Mouse (Mus musculus) B cell, adult 2 months (primary cell): Measurements from ENCODE around the gene Raly.
A peak's percentile ranks its signal among the peaks of the same experiment; 100 is the strongest.
"Not testable (repeated sequence)": the region's sequence is repeated elsewhere in the genome, so short reads cannot be mapped to it uniquely, and the experiment has no call there.

ENCODE experiments used
- DNase-seq, 2 experiments: peaks; one replicate each; pipeline ENCODE4 v3.0.0; 2022

The Raly gene

GRCm38 (mm10) chr2:154848086-154848485 lies 57.2 kb downstream of the Raly start:
- no peak for DNase-seq

GRCm38 (mm10) chr2:154855383-154855782 lies 64.5 kb downstream of the Raly start:
- DNase-seq = peak; percentile 71 to 74

- DNase-seq = no peak
Observed at GRCm38 (mm10) chr2:154863672-154864071, 72.8 kb downstream of the Raly start.

GRCm38 (mm10) chr2:154865696-154866095 lies 74.8 kb downstream of the Raly start:
- no peak for DNase-seq

GRCm38 (mm10) chr2:154868106-154868505 lies 77.2 kb downstream of the Raly start:
- DNase-seq = no peak

- DNase-seq = no peak
Observed at GRCm38 (mm10) chr2:154869954-154870641, 79.2 kb downstream of the Raly start.

DNA sequence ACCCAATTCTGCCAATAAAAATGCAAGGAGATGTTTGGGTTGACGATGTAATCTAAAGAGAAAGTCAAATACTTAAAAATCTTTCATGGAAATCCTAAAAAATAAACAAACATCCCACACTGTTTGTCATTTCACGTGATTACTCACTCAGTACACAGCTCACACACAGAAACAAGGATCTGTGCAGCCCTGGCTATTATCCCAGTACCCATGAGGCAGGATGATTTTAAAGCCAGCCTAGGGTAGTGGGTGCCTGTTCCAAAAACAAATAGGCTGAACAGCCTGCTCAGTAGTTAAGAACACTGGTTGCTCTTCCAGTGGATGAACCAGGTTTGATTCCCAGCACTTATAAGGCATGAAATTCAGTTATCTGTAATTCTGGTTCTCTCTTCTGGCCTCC lies 85.7 kb downstream of the Raly start:
- DNase-seq = no peak

DNA sequence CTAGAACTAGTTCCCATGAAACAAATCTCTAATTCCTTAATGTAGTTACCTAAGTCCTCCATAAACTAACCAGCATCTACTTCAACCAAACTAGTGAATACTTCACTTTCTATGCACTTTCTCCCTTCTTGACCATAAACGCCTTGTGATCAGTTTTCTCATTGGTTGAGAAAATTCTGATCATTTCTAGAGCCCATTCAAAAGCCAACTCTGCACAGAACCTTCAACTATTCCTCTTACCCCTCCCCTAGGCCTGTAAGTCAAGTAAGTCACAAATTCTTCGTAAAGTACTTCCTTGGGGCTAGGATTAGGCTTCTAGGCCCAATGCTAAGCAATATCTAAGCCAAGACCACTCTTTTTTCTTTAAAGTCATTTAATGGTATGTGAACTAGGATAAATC lies 100.7 kb downstream of the Raly start:
- no peak for DNase-seq

DNA sequence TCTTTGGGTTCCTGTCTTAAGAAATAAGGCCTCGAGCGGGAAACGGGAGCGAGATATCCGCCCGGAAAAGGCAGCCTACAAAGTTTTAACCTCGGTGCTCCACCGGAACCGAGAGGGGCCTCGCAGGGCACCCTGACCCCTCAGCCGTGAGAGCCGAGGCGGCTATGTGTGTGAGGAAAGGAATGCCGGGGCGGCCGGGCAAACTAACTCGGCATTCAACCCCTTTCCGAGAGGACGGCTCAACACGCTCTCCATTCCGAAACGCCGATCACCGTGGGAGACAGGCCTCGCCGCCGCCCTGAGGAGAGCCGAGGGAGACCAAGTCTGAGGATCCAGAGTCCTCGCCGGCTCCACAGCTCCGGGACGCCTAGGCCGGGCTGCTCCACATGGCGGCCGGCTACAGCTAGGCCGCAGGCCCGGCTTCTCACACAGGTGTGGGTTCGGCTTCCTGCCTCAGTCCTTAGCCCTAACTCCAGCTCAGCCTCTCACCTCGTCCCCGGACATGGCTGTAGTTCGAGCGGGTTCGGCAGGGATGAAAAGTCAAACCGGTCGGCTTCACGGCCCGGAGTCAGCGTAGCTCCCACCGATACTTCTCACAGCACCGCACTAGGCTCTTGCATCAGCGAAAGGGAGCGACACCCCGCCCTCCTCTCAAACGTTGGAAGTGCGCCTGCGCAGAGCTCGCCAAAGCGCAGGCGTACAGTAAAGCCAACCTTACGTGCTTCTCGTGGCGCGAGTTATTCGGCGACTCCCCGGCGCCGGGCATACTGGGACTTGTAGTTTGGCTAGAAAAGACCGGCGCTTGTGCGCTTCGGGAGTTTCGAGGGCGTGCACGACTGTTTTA lies 101.5 kb downstream of the Raly start, which contains the start of gene Eif2s2:
Gene Eif2s2 (minus strand): TSS at position 735 of the 844 bp plus-strand sequence.
- DNase-seq = peak; percentile 92 to 94

DNA sequence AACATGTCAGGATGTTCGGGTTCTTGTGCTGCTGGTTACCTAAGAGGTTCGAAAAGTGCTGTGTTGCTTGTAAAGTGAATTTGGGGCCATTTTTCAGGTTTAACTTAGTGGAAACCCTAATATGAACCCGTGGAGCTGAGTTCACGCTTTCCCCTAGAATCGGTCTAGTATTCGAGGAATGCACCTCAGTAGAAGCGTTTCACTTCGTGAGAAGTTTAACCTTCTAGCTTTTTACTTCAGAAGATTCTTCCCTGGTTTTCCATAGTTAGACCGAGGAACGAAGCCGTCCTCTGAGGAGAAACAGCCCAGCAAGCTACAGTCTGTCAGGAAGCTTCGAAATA lies 102.1 kb downstream of the Raly start:
- no peak for DNase-seq

DNA sequence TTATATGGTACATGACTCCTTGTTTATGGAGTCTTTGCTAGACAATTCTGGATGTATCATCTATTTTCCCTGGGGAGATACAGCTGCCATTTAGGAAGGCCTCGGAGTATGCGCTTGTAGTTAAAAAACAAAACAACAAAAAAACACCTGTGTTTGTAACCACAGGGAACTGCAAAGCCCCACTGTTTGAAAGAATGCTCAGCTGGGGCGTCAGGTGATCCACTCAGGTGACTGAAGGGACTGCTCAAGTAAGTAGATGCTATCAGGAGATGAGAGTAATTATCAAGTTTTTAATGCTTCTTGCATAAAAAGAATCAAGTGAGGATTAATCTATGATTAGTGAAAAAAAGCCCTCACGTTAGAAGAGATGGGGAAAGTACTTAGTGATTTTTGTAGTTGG lies 102.7 kb downstream of the Raly start:
- no peak for DNase-seq

DNA sequence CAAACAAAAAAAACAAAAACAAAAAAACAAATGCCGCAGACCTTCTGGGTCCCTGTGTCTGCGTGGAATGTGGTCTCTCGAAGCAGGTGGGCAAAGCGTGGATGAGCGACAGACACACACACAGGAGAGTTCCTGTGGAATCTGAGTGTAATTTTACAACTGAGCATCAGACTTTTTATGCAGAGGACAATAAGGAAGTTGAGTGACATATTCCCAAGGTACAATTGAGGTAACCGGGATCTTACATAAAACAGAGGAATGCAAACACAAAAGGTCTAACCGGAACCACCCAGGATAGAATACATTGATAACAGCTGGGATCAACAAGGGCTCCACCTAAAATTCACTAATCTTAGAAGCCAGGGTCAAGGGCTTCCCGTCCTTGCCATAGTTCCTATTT lies 108.1 kb downstream of the Raly start:
- DNase-seq = not testable (repeated sequence)

GRCm38 (mm10) chr2:154899412-154899811 lies 108.5 kb downstream of the Raly start:
- DNase-seq = not testable (repeated sequence)

- no peak for DNase-seq
Observed at GRCm38 (mm10) chr2:154902111-154902510, 111.2 kb downstream of the Raly start.

GRCm38 (mm10) chr2:154905796-154906195 lies 114.9 kb downstream of the Raly start:
- no peak for DNase-seq

DNA sequence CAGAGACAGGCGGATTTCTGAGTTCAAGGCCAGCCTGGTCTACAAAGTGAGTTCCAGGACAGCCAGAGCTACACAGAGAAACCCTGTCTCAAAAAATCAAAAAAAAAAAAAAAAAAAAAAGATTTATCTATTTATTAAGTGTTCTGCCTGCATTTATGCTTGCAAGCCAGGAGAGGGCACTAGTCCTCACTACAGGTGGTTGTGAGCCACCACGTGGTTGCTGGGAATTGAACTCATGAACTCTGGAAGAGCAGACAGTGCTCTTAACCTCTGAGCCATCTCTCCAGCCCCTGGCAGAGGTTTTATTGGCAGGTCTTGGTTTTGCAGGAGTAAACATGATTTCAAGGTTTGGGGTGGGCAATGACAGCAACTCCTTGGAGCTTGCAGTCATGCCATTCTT lies 117.3 kb downstream of the Raly start:
- peak in 1 of 2 experiments; percentile 7 for DNase-seq

GRCm38 (mm10) chr2:154909789-154910188 lies 118.9 kb downstream of the Raly start:
- DNase-seq = peak; percentile 32 to 36

DNA sequence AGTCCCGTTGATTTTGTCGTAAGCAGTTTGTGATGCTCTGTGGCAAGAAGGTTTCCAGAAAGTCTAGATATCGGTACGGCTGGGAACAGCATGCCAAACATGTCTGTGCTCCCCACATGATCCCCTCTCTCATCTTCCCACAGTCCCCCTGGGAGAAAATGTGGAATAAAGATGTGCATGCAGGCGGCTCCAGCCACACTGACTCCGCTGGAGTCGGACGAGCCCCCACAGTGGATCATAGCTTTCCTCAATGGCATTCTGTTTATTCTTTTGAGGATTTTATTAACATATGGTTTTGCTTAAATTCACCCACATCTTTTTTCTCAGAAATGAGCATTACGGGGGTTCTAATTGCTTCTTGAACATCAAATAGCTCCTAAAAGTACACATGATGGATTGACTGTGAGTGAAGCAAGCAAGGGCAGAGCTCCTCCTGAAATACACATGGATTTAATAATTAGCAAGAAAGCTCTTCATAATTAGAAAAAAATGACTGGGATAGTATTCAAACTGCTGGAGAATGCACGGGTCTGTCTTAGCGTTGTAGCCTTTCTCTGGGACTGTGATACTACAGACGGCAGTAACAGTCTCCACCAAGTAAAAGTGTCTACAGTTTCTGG lies 125.1 kb downstream of the Raly start:
- DNase-seq = no peak

DNA sequence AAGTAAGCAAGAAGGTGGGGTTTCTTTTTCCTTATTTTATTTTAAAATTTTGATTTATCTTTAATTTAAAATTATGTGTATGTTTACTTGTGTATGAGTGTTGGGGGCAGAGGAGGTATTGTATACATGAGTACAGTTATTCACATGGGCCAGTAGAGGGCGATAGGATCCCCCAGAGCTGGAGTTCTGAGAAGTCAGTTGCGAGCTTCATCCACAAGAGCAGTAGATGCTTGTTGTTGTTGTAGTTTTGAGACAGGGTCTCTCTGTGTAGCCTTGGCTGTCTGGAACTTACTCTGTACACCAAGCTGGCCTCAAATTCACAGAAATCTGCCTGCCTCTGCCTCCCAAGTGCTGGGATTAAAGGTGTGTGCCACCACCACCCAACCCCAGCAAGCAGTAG lies 125.7 kb downstream of the Raly start:
- DNase-seq = peak; percentile 27 to 38
